Mouse (Mus musculus) T-helper 17 cell (primary cell): Measurements from ENCODE around the gene Zeb2.

Source experiments
- in situ Hi-C, 2 experiments: fragments of 300-600 bp; cut with MboI, MseI; formaldehyde crosslinking; loops; 1 replicate in 1 of 2; 2 replicates in 1 of 2; pipeline ENCODE4 v1.15.1; 2025; ENCODE audit warnings: high pct_unique_total_duplicates in 2 of 2

Gene Zeb2

DNA sequence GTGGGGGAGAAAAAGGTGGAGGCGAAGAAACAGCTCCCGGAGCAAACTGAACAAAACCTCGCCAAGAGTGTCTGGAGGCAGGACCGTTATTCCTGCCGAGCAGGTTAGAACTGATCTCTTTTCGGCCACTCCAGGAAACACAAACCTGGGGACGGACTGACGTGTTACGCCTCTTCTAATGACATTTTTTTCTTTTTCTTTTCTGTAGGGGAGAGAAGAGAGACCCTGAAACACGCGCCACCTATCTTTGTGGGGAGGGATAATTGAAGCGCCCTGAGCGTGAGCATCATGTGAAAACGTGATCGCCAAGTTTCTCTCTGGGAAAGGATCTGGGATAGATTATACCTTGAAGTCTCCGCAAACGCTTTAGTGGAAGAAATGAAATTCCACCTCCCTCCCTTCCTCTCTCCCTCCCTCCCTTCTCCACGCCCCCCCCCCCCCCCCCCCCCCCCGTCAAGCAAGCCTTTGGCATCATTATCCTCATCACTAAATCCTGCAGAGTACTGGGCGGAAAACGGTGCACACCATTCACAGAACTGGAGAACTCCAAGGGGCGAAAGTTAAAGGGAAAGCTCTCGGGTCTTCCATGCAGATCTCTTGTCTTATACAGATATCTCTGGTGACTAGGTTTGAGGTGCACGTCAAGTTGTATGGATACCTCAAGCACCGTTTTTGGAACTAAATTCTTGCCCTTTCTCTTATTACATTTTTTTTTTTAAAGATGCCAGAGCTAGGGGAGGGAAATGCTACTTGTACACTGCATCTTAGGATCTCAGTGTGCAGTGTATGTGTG, 4.1 kb downstream of the Zeb2 start:
- in situ Hi-C loops: loop anchor here (10.0 to 25.0 kb wide), 3 partner anchors 188 to 1376 kb away; partner anchors contain the start of genes Arhgap15 (in 1 of the 2) and Gtdc1 (in 1 of the 2)

DNA sequence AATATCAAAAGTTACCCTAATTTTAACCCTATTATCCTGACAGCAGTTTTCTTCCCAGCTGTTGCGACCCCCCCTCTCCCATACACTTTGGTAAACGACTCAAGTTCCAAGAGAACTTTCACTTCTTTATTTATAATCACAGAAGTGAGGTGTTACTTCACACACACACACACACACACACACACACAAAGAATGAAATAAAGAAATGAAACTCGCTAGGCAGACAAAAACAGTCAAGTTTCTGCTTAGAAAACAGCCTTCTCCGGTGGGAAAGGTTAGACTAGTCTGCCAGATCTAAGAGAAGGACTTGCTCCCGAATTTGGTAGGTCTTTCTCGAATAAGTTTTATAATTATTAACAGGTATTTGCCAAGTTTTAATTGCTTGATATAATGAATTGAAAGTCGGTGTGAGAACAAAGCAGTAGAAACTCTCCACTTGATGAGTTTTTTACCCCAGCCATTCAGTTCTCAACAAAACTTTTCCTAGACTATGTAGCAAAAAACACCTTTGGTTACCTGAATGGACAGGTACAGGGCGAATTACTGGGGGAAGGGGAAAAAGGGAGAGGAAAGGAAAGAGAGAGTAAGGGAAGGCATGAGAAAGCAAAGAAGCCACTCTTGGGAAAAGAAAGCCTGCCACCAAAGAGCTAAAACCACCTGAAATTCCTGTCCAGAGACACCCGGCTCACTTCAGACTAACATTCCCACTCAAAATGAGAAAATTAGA, 5.0 kb downstream of the Zeb2 start:
- in situ Hi-C loops: loop anchor here (10.0 to 25.0 kb wide), 3 partner anchors 187 to 1375 kb away; partner anchors contain the start of genes Arhgap15 (in 1 of the 2) and Gtdc1 (in 1 of the 2)

DNA sequence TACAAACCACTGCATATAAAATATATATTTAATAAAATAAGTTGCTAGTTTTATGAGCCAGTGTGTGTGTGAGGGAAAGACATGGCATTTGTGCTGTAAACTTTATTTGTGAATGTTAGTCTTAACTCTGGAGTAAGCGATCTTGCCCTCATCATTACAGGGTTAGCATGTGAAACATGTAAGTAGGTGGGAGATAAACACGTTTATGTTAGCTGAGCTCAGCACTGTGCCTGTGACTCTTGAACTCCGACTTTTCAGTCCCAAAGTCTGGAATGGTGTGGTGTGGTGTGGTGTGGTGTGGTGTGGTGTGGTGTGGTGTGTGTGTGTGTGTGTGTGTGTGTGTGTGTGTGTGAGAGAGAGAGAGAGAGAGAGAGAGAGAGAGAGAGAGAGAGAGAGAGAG, 5.6 kb downstream of the Zeb2 start:
- in situ Hi-C loops: loop anchor here (10.0 to 25.0 kb wide), 3 partner anchors 187 to 1374 kb away; partner anchors contain the start of genes Arhgap15 (in 1 of the 2) and Gtdc1 (in 1 of the 2)

DNA sequence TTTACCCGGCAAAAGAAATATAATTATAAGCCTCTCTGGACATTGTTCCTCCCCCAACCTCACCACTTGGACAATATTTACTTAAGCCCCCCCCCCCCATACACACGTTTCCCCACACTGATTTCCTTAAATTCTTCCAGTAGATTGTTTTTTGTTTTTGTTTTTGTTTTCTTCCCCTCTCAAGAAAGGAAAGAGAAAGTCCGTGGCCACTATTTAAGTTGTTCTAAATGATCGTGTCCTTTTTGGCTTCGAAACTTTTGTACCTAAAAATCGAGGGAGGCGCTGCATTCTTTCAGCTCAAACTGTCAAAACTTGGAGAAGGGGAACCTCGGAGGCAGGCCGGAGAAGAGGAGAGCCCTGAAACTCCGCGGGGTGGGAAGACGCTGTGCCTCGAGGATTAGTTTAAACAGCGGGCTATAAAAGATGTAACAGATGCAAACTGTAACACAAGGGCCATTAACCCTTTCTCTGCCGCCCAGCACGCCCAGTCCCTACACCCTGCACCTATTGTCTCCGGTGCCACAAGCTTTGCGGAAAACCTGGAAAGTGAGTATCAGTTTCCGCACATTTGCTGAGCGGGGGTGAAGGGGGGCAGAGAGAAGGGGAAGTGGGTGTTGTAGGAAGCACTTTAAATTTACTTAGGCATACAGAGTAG, 6.3 kb downstream of the Zeb2 start:
- in situ Hi-C loops: loop anchor here (10.0 to 25.0 kb wide), 3 partner anchors 186 to 1374 kb away; partner anchors contain the start of genes Arhgap15 (in 1 of the 2) and Gtdc1 (in 1 of the 2)

DNA sequence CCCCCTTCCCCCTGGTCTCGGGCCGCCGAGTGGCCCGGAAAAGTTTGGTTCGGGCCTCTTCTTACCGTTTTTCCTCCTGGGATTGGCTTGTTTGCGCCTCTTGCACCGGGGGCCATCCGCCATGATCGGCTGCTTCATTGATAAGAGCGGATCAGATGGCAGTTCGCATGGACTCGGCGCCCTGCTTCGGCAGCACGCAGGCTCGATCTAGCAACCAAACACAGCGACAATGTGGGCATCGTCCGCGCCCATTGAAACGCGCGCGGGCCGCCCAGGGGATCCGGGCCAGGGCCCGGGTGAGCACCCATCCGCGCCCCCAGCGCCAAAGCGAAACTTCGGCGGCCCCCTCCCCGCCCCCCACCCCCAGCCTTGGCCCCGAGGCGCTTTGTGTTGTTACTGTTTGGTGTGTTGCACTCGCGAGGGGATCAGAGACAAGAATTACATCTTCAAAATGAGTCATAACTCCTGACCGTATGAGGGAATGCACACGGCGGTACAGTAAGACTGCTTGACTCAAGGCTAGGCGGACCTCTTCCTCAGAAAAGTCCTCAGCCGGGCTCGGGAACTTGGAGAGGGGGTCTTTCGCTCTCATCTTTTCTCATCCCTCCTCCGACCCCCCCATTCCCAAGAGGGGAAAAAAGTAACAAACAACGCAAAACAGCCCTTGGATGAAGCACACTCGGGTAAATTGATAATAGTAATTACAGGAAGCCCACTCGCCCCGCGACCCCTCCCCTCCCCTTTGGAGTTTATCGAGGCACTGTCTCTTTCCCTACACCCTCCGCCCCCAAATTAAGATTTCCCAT, 7.0 kb downstream of the Zeb2 start:
- in situ Hi-C loops: loop anchor here (5.0 to 25.0 kb wide), 5 partner anchors 43 to 1373 kb away; partner anchors contain the start of genes Arhgap15 (in 1 of the 2) and Gtdc1 (in 1 of the 2)

DNA sequence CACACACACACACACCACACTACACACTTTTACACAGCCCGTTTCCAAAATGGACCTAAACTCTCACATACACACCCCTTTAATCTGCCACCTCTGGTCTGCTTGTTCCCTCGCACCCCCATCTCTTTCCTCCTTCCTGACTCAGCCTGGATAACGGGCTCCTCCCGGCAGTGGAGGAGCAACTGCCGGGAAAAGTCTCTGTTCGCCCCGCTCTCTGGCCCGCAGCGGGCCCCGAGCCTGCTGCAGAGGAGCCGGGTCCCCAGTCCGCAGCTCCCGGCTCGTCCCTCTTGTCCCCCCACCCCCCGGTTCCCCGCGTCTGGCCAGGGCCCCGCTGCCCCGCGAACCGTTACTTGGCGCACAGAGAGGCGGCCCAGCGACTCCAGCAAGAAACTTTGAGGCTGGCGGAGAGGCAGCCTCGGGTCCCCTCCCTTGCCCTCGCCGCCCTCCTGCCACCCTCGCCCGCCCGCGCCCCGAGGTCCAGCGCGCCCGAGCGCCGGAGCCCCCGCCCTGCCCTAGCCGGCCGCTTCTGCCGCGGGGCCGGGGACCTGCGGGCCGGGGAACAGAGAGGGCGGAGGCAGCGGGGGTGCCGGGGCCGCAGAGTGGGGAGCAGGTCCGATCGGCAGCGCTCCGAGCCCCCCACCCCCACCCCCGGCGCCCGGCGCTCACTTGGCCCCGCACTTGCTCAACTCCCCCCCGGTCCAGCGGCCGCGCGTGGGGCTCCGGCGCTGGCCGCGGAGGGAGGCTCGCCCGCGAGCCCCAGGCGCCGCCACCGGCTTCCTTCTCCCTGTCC, 7.8 kb downstream of the Zeb2 start:
- in situ Hi-C loops: loop anchor here (5.0 to 25.0 kb wide), 4 partner anchors 42 to 1372 kb away; partner anchors contain the start of gene Arhgap15 (in 1 of the 2)

DNA sequence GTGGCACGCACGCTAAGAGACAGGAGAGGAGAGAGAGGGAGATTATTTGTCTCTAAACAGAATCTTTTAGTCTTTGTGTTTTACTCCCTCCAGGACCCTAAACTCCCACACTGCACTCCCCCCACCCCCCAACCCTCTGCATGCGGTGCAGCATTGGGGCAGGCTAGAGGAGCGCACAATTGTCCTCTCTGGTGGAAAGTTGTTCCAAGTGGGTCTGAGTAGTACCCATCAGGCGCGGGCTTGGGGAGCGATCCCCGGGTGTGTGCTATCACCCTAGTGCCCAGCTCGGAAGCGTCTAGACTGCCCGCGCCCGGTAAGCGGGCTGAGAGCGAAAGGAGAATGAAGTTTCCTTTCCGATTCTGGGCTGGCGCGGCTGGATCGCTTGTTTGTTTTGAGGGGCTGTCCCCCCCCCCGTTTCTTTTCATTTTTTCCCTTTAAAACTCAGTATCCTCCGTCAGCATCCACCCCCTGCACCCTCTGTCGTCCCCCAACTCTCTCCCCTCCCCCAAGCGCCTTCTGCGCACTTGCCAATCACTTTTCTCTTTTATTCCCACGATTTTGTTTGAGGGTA, 8.6 kb downstream of the Zeb2 start:
- in situ Hi-C loops: loop anchor here (5.0 to 25.0 kb wide), 4 partner anchors 41 to 1371 kb away; partner anchors contain the start of gene Arhgap15 (in 1 of the 2)

DNA sequence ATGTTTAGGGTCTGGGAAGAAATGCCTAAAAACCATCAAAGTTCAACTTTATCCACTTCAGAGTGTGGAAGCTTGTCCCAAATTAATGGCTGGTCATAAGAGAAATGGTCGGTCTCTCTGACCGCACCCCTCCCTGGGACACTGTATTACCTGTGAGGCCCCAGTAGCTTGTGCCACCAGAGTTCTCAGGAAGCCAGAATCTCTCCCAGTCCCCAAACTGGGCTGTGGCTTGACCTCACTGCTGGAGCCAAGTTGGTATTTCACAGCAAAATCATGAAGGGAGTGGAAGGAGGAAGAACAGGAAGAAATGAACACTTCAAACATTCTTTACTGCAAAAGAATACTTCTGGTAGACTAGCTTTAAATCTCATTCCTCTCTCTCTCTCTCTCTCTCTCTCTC, 9.6 kb downstream of the Zeb2 start:
- in situ Hi-C loops: loop anchor here (5.0 to 25.0 kb wide), 4 partner anchors 40 to 1370 kb away; partner anchors contain the start of gene Arhgap15 (in 1 of the 2)

DNA sequence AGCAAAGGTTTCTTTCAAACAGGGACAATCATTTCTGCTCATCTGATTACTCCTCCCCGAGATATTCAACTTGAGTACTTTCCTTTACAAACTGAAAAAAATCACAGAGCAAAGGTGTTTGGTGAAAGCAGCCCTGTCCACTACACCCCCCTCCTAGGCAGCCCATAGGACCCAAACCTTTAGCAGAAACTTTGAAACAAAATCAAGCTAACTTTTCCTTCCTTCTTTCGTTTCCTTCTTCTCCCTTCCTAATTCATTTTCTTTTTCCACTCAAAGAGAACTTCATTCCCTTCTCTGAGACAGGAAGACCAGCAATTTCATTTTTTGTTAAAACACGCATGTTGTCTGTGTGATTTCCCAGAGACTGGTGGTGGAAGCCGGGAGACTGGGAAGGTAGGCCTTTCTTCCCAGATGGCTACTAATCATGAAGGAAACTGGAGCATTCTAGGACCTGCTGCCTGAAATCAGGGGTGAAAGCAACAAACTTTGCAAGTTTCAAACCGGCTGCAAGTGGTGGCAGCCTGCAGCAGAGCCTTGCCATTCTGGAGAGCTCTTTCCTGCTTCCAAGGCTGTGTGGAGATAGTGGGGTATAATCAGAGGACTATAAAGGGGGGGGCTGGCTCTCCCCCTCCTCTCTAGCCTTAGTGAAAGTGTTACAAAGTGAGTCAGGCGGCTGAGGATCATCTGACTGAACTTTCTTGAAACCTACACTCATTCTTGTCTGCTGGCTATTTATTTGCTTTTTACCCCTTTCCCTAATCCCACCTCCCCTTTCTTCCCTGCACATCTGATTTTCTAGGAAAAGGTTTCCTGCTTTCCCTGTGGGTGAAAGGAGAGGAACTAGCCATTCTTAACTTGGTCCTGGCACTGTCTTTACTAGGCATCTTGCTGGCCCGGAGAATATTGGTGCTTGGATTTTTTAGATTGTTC, 11.0 kb downstream of the Zeb2 start:
- in situ Hi-C loops: loop anchor here (5.0 to 25.0 kb wide), 4 partner anchors 39 to 1369 kb away; partner anchors contain the start of gene Arhgap15 (in 1 of the 2)

DNA sequence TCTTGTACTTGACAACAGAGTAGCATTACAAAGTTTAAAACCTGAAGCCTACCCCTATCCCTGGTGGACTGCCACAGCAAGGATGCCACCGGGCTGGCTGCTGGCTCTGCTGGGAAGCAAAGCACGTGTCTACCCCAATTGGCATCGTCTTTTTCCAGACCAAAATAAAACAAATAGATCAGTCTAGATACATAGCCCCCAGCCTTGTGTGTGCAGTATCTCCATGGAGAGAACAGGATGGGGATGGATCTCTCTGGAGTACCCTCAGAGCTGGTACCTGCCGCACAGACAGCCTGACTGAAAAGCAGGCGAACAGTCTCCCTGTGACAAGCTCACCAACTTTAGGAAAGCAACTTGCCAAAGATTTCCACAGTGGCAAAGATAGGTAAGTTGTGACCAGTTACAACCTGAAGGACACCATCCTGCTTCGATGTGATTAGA, 11.9 kb downstream of the Zeb2 start:
- in situ Hi-C loops: loop anchor here (5.0 to 25.0 kb wide), 4 partner anchors 38 to 1368 kb away; partner anchors contain the start of gene Arhgap15 (in 1 of the 2)

DNA sequence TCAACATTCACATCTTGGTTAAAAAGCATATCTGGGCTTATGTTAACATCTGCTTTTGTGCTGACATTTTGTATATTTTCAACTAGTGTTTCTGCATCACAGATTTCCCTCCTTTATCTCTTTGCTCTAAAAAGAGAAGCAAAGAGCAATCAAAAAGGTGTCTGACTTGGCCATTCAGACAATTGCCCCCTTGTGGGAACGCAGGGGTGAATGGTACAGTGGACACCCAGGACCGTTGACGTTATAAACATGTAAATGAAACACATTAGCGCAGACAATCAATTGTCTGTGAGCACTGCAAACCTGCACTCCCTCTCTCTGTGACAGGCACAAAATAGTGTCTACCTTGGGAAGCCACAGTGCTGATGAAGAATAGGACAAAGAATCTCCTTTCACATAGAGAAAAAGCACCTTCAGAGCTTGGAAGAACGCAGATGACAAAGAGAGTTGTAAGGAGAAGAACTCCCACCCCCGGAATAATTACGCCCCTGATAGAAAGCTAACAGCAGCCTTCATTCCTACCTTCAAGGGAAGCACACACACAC, 12.6 kb downstream of the Zeb2 start:
- in situ Hi-C loops: loop anchor here (5.0 to 25.0 kb wide), 4 partner anchors 37 to 1367 kb away; partner anchors contain the start of gene Arhgap15 (in 1 of the 2)

DNA sequence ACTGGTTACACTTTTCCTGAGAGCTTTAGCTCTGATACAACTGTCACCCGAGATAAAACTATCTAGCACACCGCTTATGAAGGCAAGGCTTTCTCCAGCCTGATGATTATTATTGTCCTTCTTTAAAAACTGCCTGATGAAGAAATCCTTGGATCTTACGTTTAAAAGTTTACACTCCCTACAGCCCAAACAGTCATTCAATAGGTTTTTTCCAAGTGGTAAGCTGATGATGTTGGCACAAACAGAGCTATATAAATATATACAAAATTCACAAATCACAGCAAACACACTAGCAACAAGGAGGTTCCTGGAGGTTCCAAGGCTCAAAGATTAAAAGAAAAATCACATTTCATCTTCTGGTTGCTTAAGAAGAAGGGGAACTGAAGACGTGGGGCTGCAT, 13.1 kb downstream of the Zeb2 start:
- in situ Hi-C loops: loop anchor here (25.0 kb wide), 2 partner anchors 1258 to 1367 kb away; partner anchors contain the start of gene Arhgap15 (in 1 of the 2)

DNA sequence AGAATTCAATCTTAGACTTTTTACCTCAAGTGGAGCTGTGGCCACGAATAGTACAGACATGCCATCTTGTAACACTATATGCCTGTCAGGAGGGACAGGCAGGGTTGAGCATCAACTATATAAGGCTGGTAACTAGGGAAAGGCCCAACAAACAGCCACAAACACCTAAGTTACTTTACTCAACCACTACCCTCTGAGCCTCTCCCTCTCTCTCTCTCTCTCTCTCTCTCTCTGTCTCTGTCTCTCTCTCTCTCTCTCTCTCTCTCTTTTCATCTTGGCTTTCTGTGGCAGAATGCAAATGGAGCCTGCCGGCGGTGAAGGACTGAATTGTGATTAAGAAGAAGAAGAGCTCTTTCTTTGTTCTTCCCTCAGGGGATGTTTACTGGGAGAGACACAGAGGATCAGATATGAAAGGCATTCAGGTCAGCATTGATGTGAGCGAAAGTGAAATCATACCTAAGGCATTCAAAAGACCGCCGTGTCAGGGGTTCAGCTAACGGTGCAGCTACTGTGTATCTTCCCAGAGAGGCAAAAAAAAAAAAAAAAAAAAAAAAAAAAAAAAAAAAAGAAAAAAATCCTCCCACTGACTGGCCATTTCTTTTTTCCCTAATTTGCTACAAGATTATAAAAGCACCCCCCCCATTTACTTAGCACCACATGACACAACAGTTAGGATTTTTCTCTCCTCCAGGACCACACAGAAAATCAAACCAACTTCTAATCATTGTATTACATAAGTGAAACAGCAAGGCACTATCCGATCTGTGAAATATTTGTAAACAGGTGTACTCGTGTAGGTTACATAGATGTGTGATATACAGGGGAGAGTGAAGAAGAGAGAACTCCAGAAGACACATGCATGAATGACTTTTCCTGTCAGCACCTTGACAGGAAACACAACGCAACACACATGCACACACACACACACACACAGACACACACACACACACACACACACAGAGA, 13.9 kb downstream of the Zeb2 start:
- in situ Hi-C loops: loop anchor here (25.0 kb wide), 2 partner anchors 1259 to 1366 kb away; partner anchors contain the start of gene Arhgap15 (in 1 of the 2)

DNA sequence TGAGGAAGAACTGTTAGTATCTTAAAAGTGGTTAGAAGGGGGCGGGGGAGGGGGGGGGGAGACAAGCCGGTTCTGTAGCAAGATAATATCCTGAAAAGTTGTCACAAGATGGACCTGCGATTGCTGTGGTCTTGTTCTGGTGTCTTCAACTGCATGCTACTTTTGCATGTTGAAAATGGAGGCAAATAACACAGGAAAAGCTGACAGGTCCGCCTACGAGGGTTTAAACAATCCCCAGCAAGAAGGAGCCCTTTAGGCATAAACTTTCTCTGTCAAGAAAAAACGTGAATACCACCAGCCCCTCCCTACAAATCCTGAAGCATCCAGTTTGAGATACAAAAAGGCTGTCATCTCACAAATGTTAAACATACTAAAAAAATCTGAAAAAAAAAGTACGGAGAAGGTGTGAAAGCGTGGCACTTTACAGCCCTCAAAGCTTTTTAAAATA, 15.0 kb downstream of the Zeb2 start:
- in situ Hi-C loops: loop anchor here (25.0 kb wide), 2 partner anchors 1260 to 1365 kb away; partner anchors contain the start of gene Arhgap15 (in 1 of the 2)

DNA sequence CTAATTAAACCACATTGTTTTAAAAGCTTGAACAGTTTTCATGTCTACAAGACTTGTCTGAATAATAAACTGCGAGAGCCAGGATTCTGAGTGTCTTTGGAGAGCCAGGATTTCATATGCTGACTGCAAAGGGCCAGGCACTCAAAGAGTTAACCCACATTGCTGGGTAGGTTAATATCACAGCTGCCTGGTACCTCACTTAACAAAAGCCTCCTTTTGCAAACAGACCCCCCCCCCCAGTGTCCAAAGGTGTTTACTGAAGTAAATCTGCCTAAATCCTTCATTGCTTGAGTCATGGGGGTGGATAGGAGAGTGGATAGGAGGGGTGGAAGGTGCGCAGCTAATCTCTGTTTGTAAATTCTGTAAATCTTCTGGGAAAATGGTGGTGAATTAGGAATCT, 15.6 kb downstream of the Zeb2 start:
- in situ Hi-C loops: loop anchor here (25.0 kb wide), 2 partner anchors 1261 to 1364 kb away; partner anchors contain the start of gene Arhgap15 (in 1 of the 2)

DNA sequence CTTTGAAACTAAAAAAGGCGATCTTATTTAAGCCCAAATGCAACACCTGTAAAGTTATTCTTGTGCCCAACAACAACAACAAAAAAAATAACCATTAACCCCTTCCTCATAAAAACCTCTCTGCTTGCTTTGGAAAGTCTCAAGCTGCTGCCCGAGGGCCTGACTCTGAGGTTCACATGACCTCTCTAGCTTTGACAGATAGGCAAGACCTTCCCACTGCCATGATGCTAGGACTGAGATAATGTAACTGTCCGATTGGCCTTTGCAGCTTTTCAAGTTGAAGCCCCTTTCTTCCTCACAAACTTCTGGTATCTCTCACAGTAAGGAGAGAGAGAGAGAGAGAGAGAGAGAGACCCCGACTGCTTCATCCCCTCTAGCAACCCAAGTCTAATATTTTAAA, 16.2 kb downstream of the Zeb2 start:
- in situ Hi-C loops: loop anchor here (25.0 kb wide), 2 partner anchors 1261 to 1364 kb away; partner anchors contain the start of gene Arhgap15 (in 1 of the 2)
